Mouse (Mus musculus) erythroblast, embryonic 14.5 days (primary cell): ENCODE measurements around the gene Gnai2. TPM values are rescaled to one million over a fixed set of nuclear protein-coding genes. Genes with fewer than 3 reads are reported as not detected.

Source experiments
- H3K27me3 ChIP-seq: 2 replicates; pipeline ENCODE4 v1.6.1; 2012; ENCODE audit warnings: inconsistent platforms; ENCODE audit not compliant: control insufficient read depth
- H3K36me3 ChIP-seq: 2 replicates; pipeline ENCODE4 v1.6.1; 2012; ENCODE audit warnings: mild to moderate bottlenecking, inconsistent platforms; ENCODE audit not compliant: control insufficient read depth
- H3K4me1 ChIP-seq: 2 replicates; pipeline ENCODE4 v1.6.1; 2012; ENCODE audit warnings: inconsistent platforms; ENCODE audit not compliant: control insufficient read depth
- H3K4me3 ChIP-seq: replicated peaks from 2 replicates; pipeline ENCODE3; 2012; ENCODE audit warnings: moderate library complexity, mild to moderate bottlenecking, inconsistent platforms
- H3K9me3 ChIP-seq: 2 replicates; pipeline ENCODE4 v1.6.1; 2012; ENCODE audit warnings: low read length, inconsistent platforms, mixed read lengths; ENCODE audit not compliant: control insufficient read depth
- GATA1 ChIP-seq: IDR thresholded peaks from 2 replicates; pipeline ENCODE4 v1.6.1; 2012; ENCODE audit warnings: low read length, inconsistent platforms, mixed read lengths
- TAL1 ChIP-seq: IDR thresholded peaks from 3 replicates; pipeline ENCODE4 v1.6.1; 2012; ENCODE audit warnings: low read length, inconsistent platforms, mixed read lengths
- polyA plus RNA-seq: library from polyadenylated mRNA; stranded (reverse); fragments of >175 nt; gene quantifications from 2 replicates; pipeline ENCODE4 v1.2.3, GENCODE M21; 2012

Gnai2 gene
- polyA plus RNA-seq, 1 experiment = 87.2 TPM

DNA sequence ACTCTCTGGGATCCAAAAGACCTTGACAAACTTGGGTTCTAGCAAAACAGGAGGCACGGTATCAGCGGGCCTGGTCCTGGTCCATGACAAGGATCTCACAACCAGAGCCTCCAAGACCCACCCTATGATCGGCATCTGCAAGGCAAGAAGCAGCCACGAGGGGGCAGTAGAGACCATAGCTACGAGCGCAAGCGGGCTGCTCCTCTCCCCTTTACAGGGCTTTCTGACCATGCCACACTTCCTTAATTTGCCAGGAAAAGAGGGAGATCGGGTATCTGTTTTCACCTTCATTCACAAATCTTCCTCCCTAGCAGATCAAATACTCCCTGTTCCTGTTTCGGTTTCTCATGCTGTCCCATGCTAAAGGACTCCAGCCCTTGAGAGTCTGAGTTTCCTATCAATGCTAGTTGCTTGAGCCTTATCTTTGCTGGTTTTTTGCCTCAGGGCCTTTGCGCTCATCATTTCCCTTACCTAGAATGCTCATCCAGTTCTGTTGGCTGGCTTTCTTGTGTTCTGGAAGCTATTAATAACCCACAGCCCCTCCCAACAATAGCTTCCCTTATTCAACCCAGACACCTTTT lies 33.0 kb downstream of the Gnai2 start:
- Histone ChIP-seq H3K4me3 (peak overlapping the region; percentile 39), H3K27me3 (peaks cover 51% of the 10 kb centered on the region)

DNA sequence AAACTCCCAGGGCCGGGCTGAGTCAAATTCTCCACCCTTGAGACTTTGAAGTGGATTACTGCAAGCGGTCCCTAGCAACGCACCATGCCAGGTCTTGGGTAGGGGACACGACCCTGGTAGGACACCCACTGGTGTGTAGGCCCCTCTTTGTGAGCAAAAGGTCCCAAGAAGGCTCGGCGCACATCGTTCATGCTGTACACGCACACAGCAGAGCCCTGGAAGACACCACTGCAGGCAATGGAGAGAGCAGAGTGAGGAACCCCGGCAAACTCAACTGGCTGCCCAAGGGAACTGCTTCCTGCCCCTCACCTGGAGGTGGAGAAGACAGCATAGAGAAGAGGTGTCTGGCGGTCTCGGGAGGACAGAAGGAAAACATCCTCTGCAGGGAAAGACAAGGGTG lies 33.9 kb downstream of the Gnai2 start:
- H3K4me1 ChIP-seq = peaks cover 51% of the 10 kb centered on the region
- peaks cover 49% of the 10 kb centered on the region for H3K27me3 ChIP-seq

More for the DNA sequence above, 33.0 kb downstream of the Gnai2 start:
- Histone ChIP-seq H3K36me3 (no peaks in the 10 kb centered on the region), H3K9me3 (no peaks in the 10 kb centered on the region), H3K4me1 (peaks cover 52% of the 10 kb centered on the region)
- no peak for TF ChIP-seq TAL1
- peak; percentile 30; the same call in 1 of the 2 replicates for TF ChIP-seq GATA1

DNA sequence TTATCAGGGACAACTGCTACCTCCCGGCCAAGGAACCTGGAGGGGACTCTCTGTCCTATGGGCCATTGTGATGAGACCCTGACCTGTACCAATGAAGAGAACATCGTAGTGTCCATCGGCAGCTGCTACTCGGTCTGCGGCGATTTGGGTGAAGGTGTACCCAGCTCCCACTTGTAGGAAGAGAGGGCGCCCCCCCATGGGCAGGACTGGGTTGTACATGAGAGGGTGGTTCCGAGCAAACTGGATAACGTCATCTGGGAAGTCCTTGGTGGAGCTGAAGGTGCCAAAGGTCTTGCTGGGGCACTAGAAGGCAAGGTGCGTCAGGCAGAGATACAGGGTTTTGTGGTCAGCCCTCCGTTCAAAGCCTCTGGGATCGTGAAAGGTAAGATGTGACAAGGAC lies 34.4 kb downstream of the Gnai2 start:
- H3K4me3 ChIP-seq = no peak overlapping the region
- TF ChIP-seq TAL1 (no peak), GATA1 (no peak)
- peaks cover 49% of the 10 kb centered on the region for H3K27me3 ChIP-seq
- H3K4me1 ChIP-seq = peaks cover 55% of the 10 kb centered on the region
- H3K36me3 ChIP-seq = peaks cover 5% of the 10 kb centered on the region
- no peaks in the 10 kb centered on the region for H3K9me3 ChIP-seq

More for the DNA sequence above, 33.9 kb downstream of the Gnai2 start:
- TF ChIP-seq TAL1 (no peak), GATA1 (no peak)
- Histone ChIP-seq H3K36me3 (no peaks in the 10 kb centered on the region; the same call in 1 of the 2 replicates), H3K4me3 (no peak overlapping the region), H3K9me3 (no peaks in the 10 kb centered on the region)

DNA sequence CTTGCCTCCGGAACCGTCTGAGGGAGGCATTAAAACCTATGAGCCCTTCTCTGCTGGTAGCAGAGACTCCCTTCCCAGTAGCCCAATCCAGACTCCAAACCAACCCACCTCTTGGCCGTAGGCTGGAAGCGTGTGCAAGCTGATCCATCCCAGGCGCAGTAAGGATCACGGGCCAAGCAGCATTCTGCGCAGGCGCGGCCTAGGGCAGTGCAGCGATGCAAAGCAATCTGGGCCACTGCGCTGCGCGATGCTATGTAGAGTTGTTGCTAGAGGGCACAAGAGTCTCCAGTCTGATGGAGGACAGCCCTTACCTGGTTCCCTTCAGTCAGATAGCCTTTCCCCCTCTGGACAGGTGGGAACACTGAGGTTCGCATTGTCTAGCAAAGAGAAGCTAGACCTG lies 35.3 kb downstream of the Gnai2 start:
- H3K27me3 ChIP-seq = peaks cover 45% of the 10 kb centered on the region
- peaks cover 47% of the 10 kb centered on the region for H3K4me1 ChIP-seq
- no peaks in the 10 kb centered on the region for H3K9me3 ChIP-seq
- H3K4me3 ChIP-seq = no peak overlapping the region
- peaks cover 12% of the 10 kb centered on the region for H3K36me3 ChIP-seq
- no peak for TF ChIP-seq GATA1
- no peak for TF ChIP-seq TAL1

DNA sequence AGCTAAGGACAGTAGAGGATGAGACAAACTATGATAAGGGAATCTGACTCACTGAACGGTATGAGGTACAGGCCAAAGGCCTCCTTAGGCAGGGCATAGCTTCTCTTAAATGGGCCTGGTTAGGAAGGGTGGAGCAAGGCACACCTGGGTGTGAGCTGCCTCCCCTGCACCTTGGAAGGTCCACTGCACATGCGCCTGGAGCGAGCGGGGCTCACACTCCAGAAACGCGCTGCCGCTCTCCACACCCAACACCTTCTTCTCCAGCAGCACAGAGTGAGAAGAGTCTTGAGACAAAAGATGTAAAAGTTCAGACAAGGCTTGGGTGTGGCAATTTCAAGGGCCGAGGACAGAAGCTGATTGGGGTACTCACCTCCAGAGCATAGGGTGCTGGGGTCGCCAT lies 35.7 kb downstream of the Gnai2 start:
- peaks cover 43% of the 10 kb centered on the region for H3K27me3 ChIP-seq
- TF ChIP-seq GATA1 (no peak), TAL1 (no peak)
- peaks cover 45% of the 10 kb centered on the region for H3K4me1 ChIP-seq

DNA sequence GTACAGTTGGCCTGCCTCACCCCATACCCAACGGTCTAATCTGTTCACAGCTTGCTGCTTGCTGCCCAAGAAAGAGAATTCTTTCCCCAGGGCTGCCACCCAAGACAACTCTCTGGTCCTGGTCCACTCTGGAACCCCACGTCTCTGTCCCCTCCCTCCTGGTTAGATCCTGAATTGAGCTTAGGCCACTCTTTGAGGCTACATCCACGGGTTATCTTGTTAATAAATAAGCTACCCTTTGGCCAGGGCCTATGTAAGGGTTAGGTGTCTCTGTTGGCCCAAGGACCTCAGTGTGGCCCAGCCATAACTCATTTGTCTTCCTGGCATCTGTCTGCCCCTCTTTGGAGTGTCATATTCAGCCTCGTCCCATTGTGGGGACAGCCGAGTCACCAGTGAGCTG lies 36.8 kb downstream of the Gnai2 start:
- Histone ChIP-seq H3K27me3 (peaks cover 37% of the 10 kb centered on the region), H3K9me3 (no peaks in the 10 kb centered on the region), H3K4me1 (peaks cover 53% of the 10 kb centered on the region), H3K4me3 (no peak overlapping the region), H3K36me3 (peaks cover 27% of the 10 kb centered on the region)
- TF ChIP-seq GATA1 = no peak

More for the DNA sequence above, 35.7 kb downstream of the Gnai2 start:
- no peak overlapping the region for H3K4me3 ChIP-seq
- no peaks in the 10 kb centered on the region for H3K9me3 ChIP-seq
- H3K36me3 ChIP-seq = peaks cover 16% of the 10 kb centered on the region

DNA sequence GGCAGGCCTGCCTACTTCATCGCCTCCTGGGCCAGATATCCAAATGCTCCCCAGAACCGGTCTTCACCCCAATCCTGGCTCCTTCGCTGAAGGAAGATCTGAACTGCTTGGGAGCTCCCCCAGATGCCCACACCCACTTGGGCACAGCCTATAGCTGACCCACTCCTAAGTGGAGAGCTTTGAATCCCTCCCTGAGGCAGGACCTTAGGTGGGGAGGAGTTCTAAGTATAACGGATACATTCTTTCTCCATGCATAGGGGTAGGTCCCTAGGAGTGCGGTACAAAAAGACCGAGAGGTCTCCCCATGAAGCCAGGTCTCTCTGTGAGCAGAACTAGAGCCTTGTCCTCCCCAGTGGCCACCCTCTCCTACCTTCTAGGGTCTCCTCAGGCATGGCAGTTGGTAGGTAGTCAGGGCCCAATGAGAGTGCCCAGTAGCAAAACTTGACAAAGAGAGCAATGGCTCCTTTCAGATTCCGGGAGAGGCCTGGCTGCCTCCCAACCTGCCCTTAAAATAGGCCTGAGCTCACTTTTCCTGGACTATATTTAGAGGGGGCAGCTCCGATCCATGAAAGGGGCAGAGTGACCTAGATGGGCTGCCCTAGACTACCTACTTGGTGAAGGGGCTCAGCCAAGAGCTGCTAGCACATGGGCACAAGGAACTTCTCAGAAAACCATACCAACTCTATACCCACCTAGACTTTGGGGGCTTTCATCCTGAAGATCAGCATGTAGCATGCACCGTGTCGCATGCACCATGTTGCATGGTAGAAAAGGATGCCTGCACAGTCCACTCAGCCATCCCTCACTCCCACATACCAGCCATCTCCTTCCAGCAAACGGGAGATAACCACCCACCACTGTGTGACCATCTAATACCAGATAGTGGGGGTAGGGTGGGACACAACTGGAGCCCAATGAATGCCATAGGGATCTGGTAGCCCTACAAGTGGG lies 38.3 kb downstream of the Gnai2 start:
- no peak overlapping the region for H3K4me3 ChIP-seq
- peaks cover 42% of the 10 kb centered on the region for H3K36me3 ChIP-seq
- no peak for TF ChIP-seq TAL1
- TF ChIP-seq GATA1 = no peak
- peaks cover 33% of the 10 kb centered on the region for H3K27me3 ChIP-seq
- H3K9me3 ChIP-seq = no peaks in the 10 kb centered on the region
- peaks cover 53% of the 10 kb centered on the region for H3K4me1 ChIP-seq

DNA sequence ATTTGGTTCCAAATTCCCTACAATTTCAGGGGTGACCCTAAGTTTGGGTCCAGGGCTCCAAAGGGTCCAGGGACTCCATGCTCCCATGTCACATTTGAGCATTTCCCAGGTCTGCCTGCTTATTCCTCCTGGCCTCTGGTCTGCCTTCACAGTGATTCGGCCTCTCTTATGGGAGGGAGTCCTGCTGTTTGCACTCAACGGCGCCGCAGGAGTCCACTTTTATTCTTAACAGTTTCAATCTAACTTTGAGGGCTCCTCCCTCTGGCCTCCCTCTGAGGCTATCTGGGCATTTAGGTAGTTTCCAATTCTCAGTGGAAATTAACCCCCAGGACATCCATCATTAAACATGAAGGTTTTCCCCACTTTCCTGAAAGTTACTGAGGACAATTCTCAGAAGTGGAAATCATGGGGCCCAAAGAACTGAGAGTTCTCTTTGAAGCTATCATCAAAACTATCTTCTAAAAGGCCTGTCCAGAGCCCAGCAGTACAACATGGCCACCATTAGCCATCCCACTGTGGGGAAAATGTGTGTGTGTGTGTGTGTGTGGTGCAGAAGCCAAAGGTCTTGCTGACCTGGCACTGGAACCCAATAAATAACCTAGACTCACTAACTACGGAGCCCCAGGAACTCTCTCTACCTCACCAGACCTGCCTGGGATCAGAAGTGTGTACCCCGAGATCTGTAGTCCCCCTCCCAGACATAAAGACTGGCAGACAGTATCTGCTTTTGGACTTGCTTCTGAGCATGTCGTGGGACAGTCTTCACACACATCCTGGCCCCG lies 40.7 kb downstream of the Gnai2 start:
- Histone ChIP-seq H3K4me3 (no peak overlapping the region), H3K36me3 (peaks cover 66% of the 10 kb centered on the region), H3K27me3 (peaks cover 14% of the 10 kb centered on the region), H3K4me1 (peaks cover 56% of the 10 kb centered on the region), H3K9me3 (no peaks in the 10 kb centered on the region)
- no peak for TF ChIP-seq TAL1
- TF ChIP-seq GATA1 = no peak

DNA sequence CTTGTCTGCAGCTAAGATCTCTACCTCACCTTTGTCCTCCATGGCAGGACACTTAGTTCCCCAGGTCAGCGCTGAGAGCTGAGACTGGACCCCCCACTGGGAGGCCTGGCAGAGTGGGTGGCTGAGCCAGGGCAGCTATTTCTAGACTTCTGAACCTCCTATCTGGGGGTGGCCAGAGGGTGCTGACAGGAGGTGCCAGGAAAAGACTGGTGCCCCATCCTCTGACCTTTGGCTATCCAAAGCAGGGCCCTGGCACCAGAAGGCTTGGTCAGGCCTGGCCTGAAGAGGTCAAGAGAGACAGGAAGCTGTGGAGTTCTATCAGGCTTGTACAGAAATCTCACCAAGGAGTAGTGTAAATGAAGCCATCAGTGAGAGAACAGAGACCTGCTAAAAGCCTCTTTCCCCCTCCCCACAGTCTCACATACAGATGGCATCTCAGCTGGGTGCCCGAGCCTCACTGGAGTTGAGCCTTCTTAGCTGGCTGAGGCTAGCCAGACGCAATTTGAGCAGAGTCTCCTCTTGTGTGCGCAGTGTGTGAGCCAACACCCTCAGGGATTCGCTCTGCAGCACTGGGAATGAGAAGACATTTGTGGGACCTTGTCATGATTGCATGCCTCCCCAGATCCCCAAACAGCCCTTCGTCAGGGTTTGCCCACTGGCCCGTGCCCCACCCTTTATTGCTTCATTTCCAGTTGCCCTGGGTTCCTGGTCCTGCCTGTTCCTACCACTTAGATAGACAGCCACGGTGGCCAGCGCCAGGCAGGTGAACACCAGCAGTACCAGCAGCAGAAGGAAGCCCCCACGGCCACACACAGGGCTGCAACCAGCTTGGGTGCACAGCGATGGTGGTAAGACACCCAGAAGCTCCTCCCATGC lies 41.8 kb downstream of the Gnai2 start:
- peaks cover 64% of the 10 kb centered on the region for H3K4me1 ChIP-seq
- peaks cover 77% of the 10 kb centered on the region for H3K36me3 ChIP-seq
- H3K4me3 ChIP-seq = no peak overlapping the region
- H3K9me3 ChIP-seq = no peaks in the 10 kb centered on the region
- peaks cover 3% of the 10 kb centered on the region for H3K27me3 ChIP-seq
- TF ChIP-seq TAL1 (no peak), GATA1 (no peak)
